Mouse (Mus musculus) T-cell, adult 2 months (primary cell): Measurements from ENCODE around the gene Rbfox3.

Experiments
- DNase-seq: peaks from one replicate; pipeline ENCODE4 v3.0.0; 2022; ENCODE audit warnings: low spot score

Gene Rbfox3

DNA sequence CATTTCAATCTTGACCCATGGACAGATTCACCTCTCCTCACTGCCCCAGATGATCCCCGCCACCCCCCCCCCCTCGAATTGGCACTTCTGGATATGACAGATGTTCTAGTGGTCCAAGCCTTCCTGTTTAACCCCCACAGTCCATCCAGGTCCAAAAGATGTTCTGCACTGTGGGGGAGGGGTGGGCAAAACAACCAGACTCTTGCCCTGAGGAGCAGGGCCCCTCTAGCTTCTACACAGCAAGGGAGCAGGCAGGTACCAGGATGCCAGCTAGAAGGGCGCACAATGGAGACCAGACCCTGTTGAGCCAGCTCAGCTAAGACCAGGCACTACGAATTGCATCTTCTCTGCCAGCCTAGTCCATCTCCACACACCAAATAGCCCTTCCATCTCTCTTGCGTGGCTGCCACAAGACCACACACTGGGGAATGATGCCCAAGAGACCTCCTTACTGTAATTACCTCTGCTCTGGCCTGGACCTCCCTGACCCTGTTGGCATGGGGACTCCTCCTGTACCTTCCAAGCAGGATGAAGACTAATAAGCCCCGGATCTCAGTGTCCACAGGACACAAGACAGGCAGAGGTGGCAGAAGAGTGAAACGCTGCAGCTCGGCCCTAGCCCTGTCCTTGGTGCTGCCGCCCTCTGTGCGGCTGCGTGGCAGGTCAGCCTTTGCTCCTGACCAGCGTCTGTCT, 5.1 kb downstream of the Rbfox3 start:
- DNase-seq: no peak

DNA sequence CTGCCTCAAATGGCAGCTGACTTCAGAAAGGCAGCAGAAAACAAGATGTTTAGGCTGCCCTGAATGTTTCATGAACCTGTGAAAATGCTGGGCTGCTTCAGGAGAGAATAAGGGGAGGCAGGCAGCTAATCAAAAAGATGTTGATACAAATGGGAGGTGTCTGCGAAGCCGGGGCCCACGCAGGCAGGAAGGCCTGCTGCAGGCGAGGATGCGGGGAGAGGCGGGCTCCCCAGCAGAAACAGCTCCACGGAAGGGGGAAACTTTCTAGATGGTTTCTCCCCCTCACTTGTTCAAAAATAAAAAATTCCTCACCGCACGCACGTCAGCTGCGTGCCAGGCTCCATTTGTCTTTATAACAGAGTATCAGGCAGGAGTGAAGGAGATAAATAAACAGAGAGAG, 5.7 kb downstream of the Rbfox3 start:
- no peak for DNase-seq

DNA sequence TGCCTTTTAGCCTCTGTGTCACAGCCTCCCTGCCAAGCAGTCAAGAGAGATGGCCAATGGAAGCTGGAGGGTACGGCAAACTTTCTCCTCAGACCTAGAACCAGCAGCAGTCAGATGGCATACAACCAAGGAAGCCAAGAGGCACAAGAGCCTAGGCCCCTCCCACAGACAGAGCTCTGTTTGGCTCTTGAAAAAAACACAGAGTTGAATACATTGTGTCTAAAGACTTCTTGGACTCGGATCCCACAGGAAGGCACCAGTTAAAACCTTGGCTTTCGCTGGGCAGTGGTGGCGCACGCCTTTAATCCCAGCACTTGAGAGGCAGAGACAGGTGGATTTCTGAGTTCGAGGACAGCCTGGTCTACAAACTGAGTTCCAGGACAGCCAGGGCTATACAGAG, 7.1 kb downstream of the Rbfox3 start:
- DNase-seq: no peak

DNA sequence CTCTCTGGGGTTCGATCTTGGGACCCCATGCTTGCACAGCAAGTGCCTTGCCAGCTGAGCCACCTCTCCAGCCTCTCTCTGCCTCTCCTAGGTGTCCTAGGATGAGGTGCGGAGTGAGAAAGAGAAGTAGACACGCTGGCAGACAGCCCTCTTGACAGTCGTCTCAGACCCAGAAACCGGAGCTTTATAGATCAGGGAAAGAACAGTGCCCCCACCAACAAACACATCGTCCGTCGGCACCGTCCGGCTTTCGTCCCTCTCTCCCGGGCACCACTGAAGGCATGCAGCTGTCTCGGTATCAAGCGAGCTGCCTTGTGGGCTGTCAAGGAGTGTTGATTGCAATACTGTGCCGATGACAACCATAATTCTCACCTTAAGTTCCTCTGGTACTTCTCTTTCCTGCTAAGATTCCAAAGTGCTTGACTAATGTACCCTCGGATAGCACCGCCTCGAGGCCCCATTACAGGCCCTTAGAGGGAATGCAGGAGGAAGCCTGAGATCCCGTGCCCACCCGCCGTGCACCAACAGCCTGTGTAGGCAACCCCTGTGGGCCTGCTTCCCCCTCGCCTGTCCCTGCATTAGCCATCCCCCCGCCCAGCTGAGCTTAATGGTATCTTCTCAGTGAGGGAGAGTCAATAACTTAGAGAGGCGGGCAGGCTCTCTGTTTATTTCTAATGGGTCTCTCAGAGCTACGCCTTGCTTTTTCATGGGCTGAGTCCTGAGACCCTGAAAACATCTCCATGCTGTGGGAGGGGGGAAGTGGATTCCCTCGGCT, 11.4 kb downstream of the Rbfox3 start:
- no peak for DNase-seq

DNA sequence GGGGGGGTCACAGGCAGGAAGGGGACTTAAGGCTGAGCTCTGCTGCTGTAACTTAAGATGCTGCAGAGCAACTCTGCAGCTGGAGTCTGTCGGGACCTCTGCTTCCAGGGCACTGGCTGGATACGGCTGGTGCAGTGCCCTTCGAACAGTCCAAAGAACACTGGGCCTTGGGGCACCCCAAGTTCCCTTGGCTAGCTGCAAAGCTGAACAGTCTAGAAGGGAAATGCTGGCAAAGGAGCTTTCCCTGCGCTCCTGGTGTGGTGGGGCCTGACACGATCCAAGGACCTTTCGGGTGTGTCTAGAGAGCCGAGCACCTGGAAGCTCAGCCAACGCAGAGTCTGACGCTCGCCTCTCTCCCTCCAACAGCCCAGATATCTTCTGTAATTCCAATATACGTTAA, 12.8 kb downstream of the Rbfox3 start:
- DNase-seq: no peak

DNA sequence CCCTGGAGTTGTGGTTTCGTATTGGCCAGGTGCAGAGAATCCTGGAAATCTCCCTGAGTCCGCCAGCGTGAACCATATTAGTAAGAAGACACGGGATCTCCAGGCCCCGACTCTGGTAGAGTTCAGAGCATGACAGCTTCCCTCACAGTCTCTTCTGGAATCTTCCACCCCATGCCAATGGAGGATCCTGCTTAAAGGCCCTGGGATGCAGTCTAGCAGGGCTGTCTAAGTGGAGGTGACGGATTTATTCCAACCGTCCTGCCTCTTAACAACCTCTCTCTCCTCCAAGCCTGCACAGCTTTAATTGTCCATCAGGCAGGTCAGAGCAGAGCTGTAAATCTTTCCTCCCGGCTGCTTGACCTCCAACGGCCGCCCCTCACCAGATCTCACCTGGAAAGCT, 13.2 kb downstream of the Rbfox3 start:
- no peak for DNase-seq

DNA sequence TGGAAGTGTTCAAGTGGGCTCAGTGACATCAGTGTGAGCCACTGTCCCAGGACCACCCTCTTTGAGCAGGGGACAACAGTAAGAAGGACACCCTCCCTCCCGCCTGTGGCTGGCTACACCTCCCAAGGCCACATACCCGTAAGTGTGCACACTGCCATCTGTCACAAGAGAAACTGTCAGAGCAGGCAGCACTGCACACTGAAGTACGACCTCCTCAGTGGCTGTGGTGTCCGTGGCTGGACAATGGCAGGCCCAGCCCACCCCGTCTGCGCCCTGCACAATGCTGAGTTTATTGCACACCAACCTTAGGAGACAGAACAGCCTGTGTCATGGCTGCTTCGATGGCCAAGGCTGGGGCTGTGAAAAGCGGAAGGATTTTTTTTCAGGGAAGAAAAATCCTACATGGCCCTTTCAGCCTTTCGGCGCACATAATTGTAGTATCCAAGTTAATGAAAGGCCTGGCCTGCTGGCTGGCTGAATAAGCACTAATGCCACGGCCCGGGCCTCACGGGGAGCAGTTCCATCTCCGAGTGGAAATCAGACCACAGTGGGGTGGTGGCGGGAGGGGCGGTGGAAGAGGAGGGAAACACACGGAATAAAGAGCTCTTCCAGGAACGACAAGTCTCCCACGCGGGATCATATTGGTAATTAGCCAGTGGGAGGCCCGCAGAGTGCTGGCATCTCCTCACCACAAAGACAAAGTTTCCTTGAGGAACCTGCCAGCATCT, 14.1 kb downstream of the Rbfox3 start:
- no peak for DNase-seq

DNA sequence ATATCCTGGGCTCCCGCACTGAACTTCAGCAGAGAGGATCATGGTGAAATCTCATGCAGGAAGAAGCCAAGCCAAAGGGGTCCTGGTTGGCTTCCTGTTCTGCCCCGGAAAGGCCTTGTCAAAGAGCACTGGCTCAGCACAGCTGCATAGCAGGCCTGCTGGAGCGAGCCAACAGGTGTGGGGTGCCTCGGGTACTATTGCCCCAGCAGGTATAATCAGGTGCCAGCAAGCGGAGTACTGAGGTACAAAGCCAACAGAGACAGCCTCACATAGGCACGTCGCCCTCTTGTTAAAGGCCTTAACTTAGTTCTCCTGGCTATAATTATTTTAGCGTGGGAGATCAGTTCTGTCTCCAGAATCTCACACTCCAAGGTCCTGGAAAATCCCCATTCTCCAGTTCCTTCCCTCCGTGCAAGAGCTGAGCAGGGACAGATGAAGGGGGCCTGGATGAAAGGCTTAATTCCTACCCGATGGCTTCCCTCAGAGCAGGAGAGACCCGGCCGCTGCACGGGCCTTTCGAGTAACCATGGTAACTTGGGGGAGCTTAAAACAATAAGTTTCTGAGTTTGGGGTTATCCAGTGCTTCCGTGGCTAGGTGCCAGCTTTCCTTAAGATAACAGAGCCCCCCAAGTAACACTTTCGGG, 15.2 kb downstream of the Rbfox3 start:
- DNase-seq: no peak

DNA sequence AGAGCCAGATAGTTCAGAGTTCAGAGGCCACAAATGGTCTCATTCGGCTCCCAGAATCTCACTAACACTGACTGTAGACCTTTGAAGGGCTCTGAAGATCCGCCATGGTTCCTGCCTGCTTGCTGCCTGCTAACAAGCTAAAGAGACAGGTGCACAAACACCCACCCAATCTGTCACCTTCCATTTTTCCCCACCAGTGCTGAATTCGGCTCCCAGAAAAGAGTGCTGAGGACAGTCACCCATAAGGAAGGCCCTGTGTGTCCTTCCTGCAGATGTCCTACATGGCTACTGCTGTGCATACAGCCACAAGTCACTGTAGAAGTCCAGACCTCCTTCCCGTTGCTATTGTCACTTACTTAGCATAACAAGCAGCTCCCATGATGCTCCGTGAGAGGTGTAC, 16.6 kb downstream of the Rbfox3 start:
- DNase-seq: no peak

DNA sequence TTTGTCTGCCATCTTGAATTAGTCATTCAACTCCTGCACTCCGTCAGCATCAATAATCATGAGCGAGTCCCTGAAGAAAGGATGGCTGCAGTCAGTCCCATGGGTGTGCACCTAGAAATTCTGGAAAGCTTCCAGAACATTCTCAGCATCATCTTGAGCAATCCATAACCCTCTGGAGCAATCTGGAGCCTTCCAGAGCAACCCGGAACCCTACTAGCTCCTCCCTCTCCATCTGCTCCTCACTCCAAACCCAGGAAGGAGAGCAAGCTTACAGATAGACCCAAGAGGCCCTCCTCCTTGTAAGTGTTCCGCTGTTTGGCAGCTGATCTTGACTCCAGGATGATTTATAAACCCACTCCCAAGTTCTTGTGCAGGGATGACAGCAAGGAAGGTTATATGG, 17.2 kb downstream of the Rbfox3 start:
- no peak for DNase-seq

DNA sequence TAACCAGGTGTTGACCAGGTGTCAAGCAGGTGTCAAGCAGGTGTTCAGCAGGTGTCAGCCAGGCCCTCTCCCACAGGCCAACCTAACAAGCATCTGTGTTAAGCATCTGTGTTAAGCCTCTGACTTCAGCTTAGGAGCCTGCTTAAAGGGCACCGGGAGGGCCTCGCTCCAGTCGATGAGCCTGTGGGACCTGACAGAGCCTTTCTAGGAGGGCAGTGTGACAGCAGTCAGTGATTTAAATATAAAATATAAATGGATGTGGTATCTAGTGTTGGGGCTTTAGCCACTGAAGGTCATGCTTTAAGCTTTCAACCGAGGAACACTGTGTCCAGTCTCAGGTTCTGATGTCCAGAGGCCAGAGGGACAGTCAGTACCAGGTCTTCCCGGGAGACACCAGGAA, 18.5 kb downstream of the Rbfox3 start:
- no peak for DNase-seq

DNA sequence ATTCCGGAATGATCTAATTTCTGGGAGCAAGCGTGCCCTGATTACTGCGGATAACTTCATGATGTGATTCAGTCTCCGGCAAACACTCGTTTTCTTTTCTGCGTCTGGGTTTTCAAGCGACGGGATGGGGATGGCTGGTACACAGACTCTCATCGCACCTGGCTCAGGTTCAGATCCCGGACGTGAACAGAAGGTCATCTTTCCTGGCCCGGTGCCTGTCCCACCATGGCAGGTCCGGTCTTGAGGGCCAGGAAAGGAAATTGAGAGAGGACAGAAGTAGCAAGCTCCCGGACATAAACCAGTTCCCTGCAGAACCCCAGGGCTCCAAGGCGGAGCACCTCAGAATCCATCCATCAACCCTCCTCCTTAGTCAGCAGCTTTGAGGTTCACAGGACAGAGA, 19.9 kb downstream of the Rbfox3 start:
- no peak for DNase-seq

DNA sequence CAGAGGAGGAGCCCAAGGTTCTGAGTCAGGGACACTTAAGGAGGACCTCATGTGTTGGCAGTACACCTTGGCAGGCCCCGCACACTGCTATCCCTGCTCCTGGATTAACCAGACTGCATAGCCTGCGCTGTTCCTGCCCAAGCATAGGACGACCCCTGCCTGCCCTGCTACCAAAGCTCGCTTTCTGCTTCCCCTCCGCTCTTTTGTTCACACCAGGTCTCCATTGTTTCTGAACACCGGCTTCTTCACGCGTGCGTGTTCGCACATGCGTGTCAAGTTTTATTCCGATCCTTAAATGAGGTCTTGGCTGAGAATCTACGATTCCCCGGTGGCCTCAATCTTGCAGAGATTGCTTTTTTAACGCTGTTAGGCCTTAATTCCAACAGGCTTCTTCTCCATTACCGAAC, 20.4 kb downstream of the Rbfox3 start:
- no peak for DNase-seq

DNA sequence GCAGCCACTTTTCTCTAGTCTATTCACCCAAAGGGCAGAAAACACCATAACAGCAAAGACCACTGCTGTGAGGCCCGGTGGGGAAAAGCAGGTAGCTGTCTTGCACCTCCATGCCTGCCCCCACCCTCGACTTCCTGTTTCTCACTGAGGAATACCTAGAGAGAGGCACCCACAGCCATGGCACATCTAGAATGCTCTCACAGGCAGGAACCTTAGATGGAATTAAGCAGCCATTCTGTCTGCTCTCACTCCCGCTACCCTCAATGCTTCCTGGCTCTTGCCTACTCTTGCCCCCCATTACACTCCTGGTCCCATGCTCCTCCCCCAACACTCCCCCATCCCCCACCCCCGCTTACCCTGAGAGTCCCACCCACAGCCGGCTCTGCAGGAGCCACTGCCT, 20.9 kb downstream of the Rbfox3 start:
- DNase-seq: no peak

DNA sequence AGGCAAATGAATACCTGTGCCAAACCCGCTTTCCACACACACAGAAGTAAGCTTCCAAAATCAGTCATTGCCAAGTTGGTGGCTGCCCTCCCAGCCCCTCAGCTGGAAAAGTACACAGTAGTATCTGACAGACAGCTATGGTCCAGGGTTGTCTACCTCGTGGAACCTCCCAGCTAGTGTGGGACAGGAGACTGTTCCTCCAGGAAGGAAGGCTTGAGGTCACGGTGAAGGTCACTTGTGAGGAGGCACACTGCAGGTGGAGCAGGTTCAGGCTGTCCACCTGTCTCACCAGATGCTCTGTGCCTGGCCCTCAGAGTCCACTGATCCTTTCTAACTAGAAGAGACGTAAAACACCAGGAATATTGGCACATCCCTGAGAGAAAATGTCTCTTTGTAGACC, 21.9 kb downstream of the Rbfox3 start:
- no peak for DNase-seq

DNA sequence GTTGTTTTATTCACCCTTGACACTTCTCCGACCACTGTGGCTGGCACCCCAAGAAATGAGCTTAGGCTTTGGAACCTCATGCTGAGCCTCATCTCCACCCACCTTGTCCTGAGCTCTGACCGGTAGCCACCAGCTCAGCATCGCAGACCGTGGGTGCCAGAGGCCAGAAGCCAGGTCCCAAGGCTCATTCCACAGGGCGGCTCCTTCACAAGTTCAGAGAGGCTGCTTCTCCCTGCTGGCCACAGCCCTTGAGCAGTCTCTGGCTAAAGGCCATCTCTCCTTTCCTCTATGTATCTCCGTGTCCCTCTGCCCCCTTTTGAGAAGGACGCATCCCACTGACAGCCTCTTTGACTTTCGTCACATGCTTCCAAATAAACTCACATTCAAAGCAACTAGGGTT, 23.0 kb downstream of the Rbfox3 start:
- DNase-seq: no peak

DNA sequence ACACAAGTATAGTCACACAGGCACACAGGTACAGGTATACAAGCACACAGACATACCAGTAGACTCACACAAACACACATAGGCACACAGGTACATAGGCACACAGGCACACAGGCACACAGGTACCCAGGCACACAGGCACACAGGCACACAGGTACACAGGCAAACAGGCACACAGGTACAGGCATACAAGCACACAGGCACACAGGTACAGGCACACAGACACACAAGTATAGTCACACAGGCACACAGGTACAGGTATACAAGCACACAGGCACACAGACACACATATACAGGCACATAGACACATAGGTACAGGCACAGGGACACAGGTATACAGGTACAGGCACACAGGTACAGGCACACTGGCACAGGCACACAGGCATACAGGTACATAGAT, 24.2 kb downstream of the Rbfox3 start:
- no peak for DNase-seq

DNA sequence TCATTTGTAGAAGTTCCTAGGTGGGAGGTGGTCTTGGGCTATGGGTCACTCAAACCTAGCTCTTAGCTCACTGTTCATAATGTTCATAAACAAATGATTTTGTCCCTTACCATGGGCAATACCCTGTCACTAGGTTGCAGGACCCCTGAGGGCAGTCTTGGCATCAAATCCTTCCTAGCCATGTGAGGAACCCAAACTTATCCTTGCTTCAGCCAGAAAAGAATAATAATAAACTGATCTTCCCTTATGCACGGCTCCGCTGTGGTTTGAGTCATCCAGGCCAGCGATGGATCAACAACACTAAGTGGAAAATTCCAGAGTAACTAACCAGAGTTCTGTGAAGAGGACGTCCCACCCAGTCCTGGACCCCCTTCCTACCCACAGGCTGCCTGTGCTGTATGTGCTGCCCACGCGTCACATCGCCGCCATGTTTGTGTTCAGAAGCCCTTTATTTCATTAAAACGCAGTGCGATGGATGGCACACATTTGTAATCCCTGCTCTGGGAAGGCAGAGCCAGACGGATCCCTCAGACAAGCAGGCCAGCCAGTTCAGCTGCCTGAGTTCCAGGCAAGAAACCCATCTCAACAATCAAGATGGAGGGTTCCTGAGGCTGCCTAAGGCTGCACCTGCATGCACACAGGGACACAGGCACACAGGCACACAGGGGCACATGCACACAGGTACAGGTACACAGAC, 25.0 kb downstream of the Rbfox3 start:
- DNase-seq: no peak

DNA sequence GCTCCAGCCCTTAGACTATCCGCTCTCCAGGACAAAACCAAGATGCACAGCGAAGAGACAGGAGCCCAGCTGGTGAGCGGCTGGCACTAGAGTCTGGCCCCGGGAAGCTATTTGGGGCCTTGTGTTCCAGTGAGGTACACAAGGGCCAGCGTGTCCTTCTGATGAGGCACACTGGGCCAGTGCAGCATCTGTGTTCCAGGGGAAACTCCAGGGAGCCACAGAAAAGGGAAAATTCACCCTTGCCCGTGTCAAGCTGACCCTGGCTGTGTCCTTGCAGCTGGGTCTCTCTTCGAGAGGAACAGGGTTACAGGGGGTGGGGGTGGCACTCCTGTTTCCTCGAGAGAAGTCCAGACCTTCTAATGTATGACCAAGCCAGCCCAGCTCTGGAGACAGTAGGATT, 25.8 kb downstream of the Rbfox3 start:
- no peak for DNase-seq

DNA sequence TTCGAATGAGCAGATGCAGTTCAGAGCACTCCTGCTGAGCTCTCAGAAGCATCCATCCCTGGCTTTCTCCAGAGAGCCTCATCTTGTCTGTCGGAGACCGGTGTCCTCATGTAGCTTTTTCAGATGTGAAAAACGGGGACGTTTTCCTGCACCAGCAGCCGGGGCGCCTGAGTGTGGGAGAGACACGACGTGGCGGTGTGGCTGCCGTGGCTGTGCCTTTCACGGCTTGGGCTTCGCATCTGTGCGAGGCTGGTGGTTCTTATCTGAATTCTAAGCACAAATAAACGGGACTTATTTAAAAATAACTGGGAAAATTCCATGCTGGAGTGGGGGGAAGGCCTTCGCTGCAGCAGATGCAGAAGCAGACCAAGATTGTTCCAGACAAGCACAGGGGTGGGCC, 26.3 kb downstream of the Rbfox3 start:
- no peak for DNase-seq

DNA sequence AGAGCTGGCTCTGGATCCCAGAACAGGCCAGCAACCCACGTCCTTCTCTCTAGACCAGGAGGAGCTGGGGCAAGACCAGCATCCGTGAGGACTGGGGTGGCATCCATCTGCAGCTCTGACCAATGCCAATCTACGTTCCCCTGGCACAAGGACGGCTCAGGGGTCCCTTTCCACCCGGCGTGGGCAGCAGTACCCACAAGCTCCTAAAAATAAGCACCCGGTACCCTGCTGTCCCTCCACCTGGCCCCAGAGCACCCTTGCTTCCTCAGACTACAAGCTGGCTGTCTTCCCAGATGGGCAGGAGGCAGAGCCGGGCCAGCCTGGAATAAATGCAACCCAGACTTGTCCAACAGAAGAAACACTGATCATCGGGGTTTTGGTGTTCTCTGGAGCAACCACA, 28.3 kb downstream of the Rbfox3 start:
- no peak for DNase-seq
